ENCODE assay signal across 9 mouse cellular contexts in genomic region chr6:115312780-115313179, GRCm38 (mm10). TPM values are rescaled to one million over a fixed set of nuclear protein-coding genes. Genes with fewer than 3 reads are reported as not detected.
DNase-seq lines count a peak whose midpoint lies in the region; ATAC-seq and TF ChIP-seq lines count a peak whose summit lies in the region.
"Had no signal": no experiment of that assay in that cellular context is flagged by ENCODE, and none has a peak within 500 bp of the region (broad histone marks: within the 10 kb centered on the region; RNA-seq: fewer than 3 reads in every experiment).

No protein-coding gene starts in this region.

- H3K36me3 ChIP-seq in midbrain, embryonic 14.5 days (ENCODE audit: control insufficient read depth, insufficient read depth, low read length), result no peaks in the 10 kb centered on the region

- H3K4me1 ChIP-seq in midbrain, embryonic 14.5 days (ENCODE audit: control insufficient read depth, insufficient read depth, low read length), result no peaks in the 10 kb centered on the region

- no peaks in the 10 kb centered on the region for H3K27me3 ChIP-seq in midbrain, embryonic 14.5 days (ENCODE audit: control insufficient read depth, insufficient read depth, low read length)

- no peak for TF ChIP-seq CTCF in layer of hippocampus, adult 2 months (conservative IDR thresholded peaks at IDR 0.05)

- no peak overlapping the region for H3K9ac ChIP-seq in midbrain, embryonic 14.5 days (replicated peaks; ENCODE audit: low read length)

- H3K27ac ChIP-seq in layer of hippocampus, adult 2 months, result peak overlapping the region; percentile 74
- H3K27ac ChIP-seq in midbrain, embryonic 14.5 days (replicated peaks; ENCODE audit: low read depth, low read length), result no peak overlapping the region

- peak overlapping the region; percentile 38 for H3K4me2 ChIP-seq in midbrain, embryonic 14.5 days (ENCODE audit: low read length)

- WGBS in midbrain, embryonic 14.5 days, result 60% methylated on average over 12 of the region's 12 CpGs

- peak overlapping the region; percentile 13; the same call in 1 of the 2 replicates for H3K4me3 ChIP-seq in layer of hippocampus, adult 2 months
- 0 out of 2 replicates have a peak overlapping the region, but pooled peaks have one; percentile 9 for H3K4me3 ChIP-seq in midbrain, embryonic 14.5 days (replicated peaks; ENCODE audit: low read depth, low read length)

- no peaks in the 10 kb centered on the region for H3K9me3 ChIP-seq in midbrain, embryonic 14.5 days (ENCODE audit: control insufficient read depth, low read length)

- DNase-seq in layer of hippocampus, adult 2 months (ENCODE audit: low spot score in 2 of 2), result no peak
- no peak for DNase-seq in layer of hippocampus, adult 8-10 months (ENCODE audit: low spot score in 2 of 2)
- peak; percentile 80 for DNase-seq in brain, adult 2 months (ENCODE audit: low read depth, low spot score)
- peak; percentile 72 to 75 for DNase-seq in cerebellum, postnatal 10 days
- DNase-seq in midbrain, embryonic 14.5 days, result peak; percentile 62
- DNase-seq in urinary bladder, adult 2 months (ENCODE audit: low spot score), result no peak
- DNase-seq in right cerebral cortex, postnatal 36 days (ENCODE audit: low spot score in 2 of 2), result no peak
- DNase-seq: kidney, postnatal 4 days had no signal

- no peak for ATAC-seq in midbrain, embryonic 14.5 days (ENCODE audit: low FRiP score, low TSS enrichment)
- ATAC-seq in granulocyte monocyte progenitor cell, adult 5-6 weeks (replicated peaks; ENCODE audit: poor library complexity, severe bottlenecking), result no peak

RNA-seq across cellular contexts. Expression of gene Pparg, which starts 48.0 kb away (rescaled TPM):
- 1 to 10 TPM; 2.8 to 3.0 TPM for total RNA-seq in layer of hippocampus, adult 2 months (2021)
- 1 to 10 TPM; 1.9 to 4.5 (median 3.6) TPM for total RNA-seq in layer of hippocampus, adult 8-10 months (2022)
- 0.36 and 0.77 TPM in 2 replicates for polyA plus RNA-seq in midbrain, embryonic 14.5 days (2014; fragmentation: Nextera tagmentation; extraction: Ambion mirVana)
- polyA plus RNA-seq in urinary bladder, adult 2 months (2012; rRNA removed), result 82.6 and 102 TPM in 2 replicates
- total RNA-seq in granulocyte monocyte progenitor cell, adult 5-6 weeks (2014; fragmentation: Nextera tagmentation), result 0.30 TPM in 1 of 2 replicates, not detected in the other
- total RNA-seq in granulocyte monocyte progenitor cell, adult 5-6 weeks (2017), result 0.98 and 3.4 TPM in 2 replicates

Comparison
In these comparisons a context has a peak if more than half of its experiments do, and no peak if none do; other contexts are left out.
1. DNase-seq: peak in brain, adult 2 months (single experiment), cerebellum, postnatal 10 days (2 of 2) and midbrain, embryonic 14.5 days (single experiment); none in layer of hippocampus, adult 2 months (0 of 2), layer of hippocampus, adult 8-10 months (0 of 2), urinary bladder, adult 2 months (single experiment) and right cerebral cortex, postnatal 36 days (0 of 2).